ENCODE assay signal across 11 mouse cellular contexts in genomic region chr2:170307589-170308021, GRCm38 (mm10).
A peak's percentile ranks its signal among the peaks of the same experiment; 100 is the strongest.
DNase-seq lines count a peak whose midpoint lies in the region; ATAC-seq and TF ChIP-seq lines count a peak whose summit lies in the region.
"Had no signal": no experiment of that assay in that cellular context is flagged by ENCODE, and none has a peak within 500 bp of the region (broad histone marks: within the 10 kb centered on the region; RNA-seq: fewer than 3 reads in every experiment).

No protein-coding gene starts in this region.

- TF ChIP-seq CTCF in brain, embryonic 14.5 days (IDR thresholded peaks at IDR 0.05; ENCODE audit: borderline replicate concordance, extremely low read depth, insufficient read depth, insufficient read length), result no peak
- no peak for TF ChIP-seq CTCF in intestine, postnatal 0 days (IDR thresholded peaks at IDR 0.05; ENCODE audit: low read depth)

- no peak for TF ChIP-seq POLR2A in brain, embryonic 14.5 days (IDR thresholded peaks at IDR 0.05; ENCODE audit: borderline replicate concordance, extremely low read depth, insufficient read depth, insufficient read length, poor library complexity, severe bottlenecking)

- no peak overlapping the region for H3K4me2 ChIP-seq in intestine, embryonic 16.5 days (ENCODE audit: low read depth, low read length)
- no peak overlapping the region for H3K4me2 ChIP-seq in intestine, embryonic 15.5 days (replicated peaks)
- H3K4me2 ChIP-seq in hindbrain, embryonic 12.5 days (replicated peaks), result no peak overlapping the region; the same call in 1 of the 2 replicates
- no peak overlapping the region for H3K4me2 ChIP-seq in intestine, postnatal 0 days (replicated peaks; ENCODE audit: low read depth)

- peak overlapping the region; percentile 46 for H3K27ac ChIP-seq in intestine, embryonic 16.5 days (ENCODE audit: low read length)
- H3K27ac ChIP-seq in intestine, embryonic 15.5 days, result no peak overlapping the region
- H3K27ac ChIP-seq in hindbrain, embryonic 12.5 days, result peak overlapping the region; percentile 73
- no peak overlapping the region for H3K27ac ChIP-seq in intestine, postnatal 0 days (ENCODE audit: low read depth, low read length)

- H3K27me3 ChIP-seq in intestine, embryonic 16.5 days (replicated peaks; ENCODE audit: control insufficient read depth, insufficient read depth, low read length), result no peaks in the 10 kb centered on the region
- no peaks in the 10 kb centered on the region for H3K27me3 ChIP-seq in intestine, embryonic 15.5 days (replicated peaks)
- no peaks in the 10 kb centered on the region for H3K27me3 ChIP-seq in hindbrain, embryonic 12.5 days
- no peaks in the 10 kb centered on the region for H3K27me3 ChIP-seq in intestine, postnatal 0 days (replicated peaks; ENCODE audit: control insufficient read depth, insufficient read depth, low read length)

- WGBS in intestine, embryonic 16.5 days, result 68% methylated on average over 7 of the region's 7 CpGs
- 72% methylated on average over 7 of the region's 7 CpGs for WGBS in intestine, embryonic 15.5 days
- WGBS in hindbrain, embryonic 12.5 days, result 42% methylated on average over 7 of the region's 7 CpGs
- 73% methylated on average over 7 of the region's 7 CpGs for WGBS in intestine, postnatal 0 days

- H3K36me3 ChIP-seq in intestine, embryonic 16.5 days (ENCODE audit: control insufficient read depth, insufficient read depth, low read length), result no peaks in the 10 kb centered on the region
- H3K36me3 ChIP-seq in intestine, embryonic 15.5 days, result no peaks in the 10 kb centered on the region
- no peaks in the 10 kb centered on the region for H3K36me3 ChIP-seq in hindbrain, embryonic 12.5 days
- no peaks in the 10 kb centered on the region for H3K36me3 ChIP-seq in intestine, postnatal 0 days (ENCODE audit: control insufficient read depth, insufficient read depth)

- H3K4me1 ChIP-seq in intestine, embryonic 16.5 days (ENCODE audit: control insufficient read depth, insufficient read depth, low read length), result peaks cover 16% of the 10 kb centered on the region
- H3K4me1 ChIP-seq in intestine, embryonic 15.5 days (replicated peaks), result peaks cover 16% of the 10 kb centered on the region; the same call in 1 of the 2 replicates
- H3K4me1 ChIP-seq in hindbrain, embryonic 12.5 days, result peaks cover 21% of the 10 kb centered on the region
- peaks cover 2% of the 10 kb centered on the region; the same call in 1 of the 2 replicates for H3K4me1 ChIP-seq in intestine, postnatal 0 days (replicated peaks; ENCODE audit: control insufficient read depth, insufficient read depth, low read length)

- no peak overlapping the region for H3K4me3 ChIP-seq in intestine, embryonic 16.5 days (ENCODE audit: low read length)
- H3K4me3 ChIP-seq in intestine, embryonic 15.5 days (replicated peaks), result no peak overlapping the region
- H3K4me3 ChIP-seq in hindbrain, embryonic 12.5 days, result no peak overlapping the region
- no peak overlapping the region for H3K4me3 ChIP-seq in intestine, postnatal 0 days (ENCODE audit: low read depth, low read length)

- no peak overlapping the region for H3K9ac ChIP-seq in intestine, embryonic 16.5 days (ENCODE audit: low read depth, low read length)
- H3K9ac ChIP-seq in intestine, embryonic 15.5 days, result no peak overlapping the region
- H3K9ac ChIP-seq in hindbrain, embryonic 12.5 days, result no peak overlapping the region
- H3K9ac ChIP-seq in intestine, postnatal 0 days (ENCODE audit: low read depth, low read length), result no peak overlapping the region

- peak; percentile 93 for DNase-seq in brain, embryonic 14.5 days (ENCODE audit: low read depth)
- peak; percentile 59 for DNase-seq in naive thymus-derived CD4-positive, alpha-beta T cell, adult 2 months (ENCODE audit: low read depth)
- DNase-seq in adrenal gland, adult (ENCODE audit: inconsistent age in 2 of 2, low spot score in 1 of 2), result no peak
- DNase-seq in c-Kit-positive CD71-positive TER-119-positive erythroid progenitor cells, embryonic 14.5 days (ENCODE audit: low spot score), result no peak
- DNase-seq: cerebellum, adult 8-10 months; kidney, adult 2 months; right cerebral cortex, adult 18-20 months had no signal

- no peak for ATAC-seq in intestine, embryonic 16.5 days
- no peak for ATAC-seq in intestine, embryonic 15.5 days
- ATAC-seq in hindbrain, embryonic 12.5 days (ENCODE audit: low FRiP score), result peak; percentile 84
- ATAC-seq in intestine, postnatal 0 days, result no peak

- H3K9me3 ChIP-seq in intestine, embryonic 16.5 days (ENCODE audit: control insufficient read depth, low read length), result no peaks in the 10 kb centered on the region
- no peaks in the 10 kb centered on the region for H3K9me3 ChIP-seq in intestine, embryonic 15.5 days
- H3K9me3 ChIP-seq in hindbrain, embryonic 12.5 days (replicated peaks), result no peaks in the 10 kb centered on the region
- H3K9me3 ChIP-seq in intestine, postnatal 0 days (ENCODE audit: control insufficient read depth), result no peaks in the 10 kb centered on the region

Comparison
In these comparisons a context has a peak if more than half of its experiments do, and no peak if none do; other contexts are left out.
1. H3K27ac ChIP-seq: peak in intestine, embryonic 16.5 days (single experiment) and hindbrain, embryonic 12.5 days (single experiment); none in intestine, embryonic 15.5 days (single experiment) and intestine, postnatal 0 days (single experiment).
2. DNase-seq: peak in brain, embryonic 14.5 days (single experiment) and naive thymus-derived CD4-positive, alpha-beta T cell, adult 2 months (single experiment); none in adrenal gland, adult (0 of 2) and c-Kit-positive CD71-positive TER-119-positive erythroid progenitor cells, embryonic 14.5 days (single experiment).